In the genomic region with DNA sequence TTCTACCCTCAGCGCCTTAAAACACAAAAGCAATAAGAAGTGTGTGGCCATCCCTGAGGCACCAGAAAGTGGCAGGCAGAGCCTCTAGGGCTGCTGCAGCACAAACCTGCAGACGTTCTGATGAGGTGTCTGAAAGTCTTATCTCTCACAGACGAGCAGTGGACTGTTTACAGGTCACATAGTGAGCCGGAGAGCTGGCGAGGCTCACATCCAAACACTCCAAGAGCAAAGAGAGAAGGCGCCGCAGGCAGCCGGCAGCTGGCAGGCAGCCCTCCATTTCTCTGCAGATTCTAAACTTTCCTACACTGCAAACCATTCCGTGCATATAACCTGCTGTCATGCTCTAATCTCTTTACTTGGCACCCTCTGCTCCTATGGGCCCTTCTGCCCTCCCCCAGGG, we compare ENCODE assay signal across 13 mouse cellular contexts. TPM values are rescaled to one million over a fixed set of nuclear protein-coding genes. Genes with fewer than 3 reads are reported as not detected.
DNase-seq lines count a peak whose midpoint lies in the region; ATAC-seq lines count a peak whose summit lies in the region.
"Had no signal": no experiment of that assay in that cellular context is flagged by ENCODE, and none has a peak within 500 bp of the region (broad histone marks: within the 10 kb centered on the region; RNA-seq: fewer than 3 reads in every experiment).

No protein-coding gene starts in this region.

- no peaks in the 10 kb centered on the region for H3K9me3 ChIP-seq in embryonic facial prominence, embryonic 15.5 days (replicated peaks)
- no peaks in the 10 kb centered on the region for H3K9me3 ChIP-seq in heart, embryonic 16.5 days (replicated peaks; ENCODE audit: control insufficient read depth, low read length)
- H3K9me3 ChIP-seq: midbrain, embryonic 12.5 days had no signal

- H3K4me2 ChIP-seq in embryonic facial prominence, embryonic 15.5 days (replicated peaks): no peak overlapping the region
- 0 out of 2 replicates have a peak overlapping the region, but pooled peaks have one; percentile 20 for H3K4me2 ChIP-seq in heart, embryonic 16.5 days (ENCODE audit: low read depth, low read length)
- H3K4me2 ChIP-seq: midbrain, embryonic 12.5 days had no signal

- no peak for ATAC-seq in embryonic facial prominence, embryonic 15.5 days (ENCODE audit: insufficient number of reproducible peaks, low FRiP score, low TSS enrichment, low read depth)
- ATAC-seq in heart, embryonic 16.5 days (replicated peaks; ENCODE audit: extremely low read depth, insufficient read depth, low FRiP score): peak; percentile 61

- peaks cover 6% of the 10 kb centered on the region; the same call in 1 of the 2 replicates for H3K4me1 ChIP-seq in embryonic facial prominence, embryonic 15.5 days
- H3K4me1 ChIP-seq in heart, embryonic 16.5 days (ENCODE audit: control insufficient read depth, insufficient read depth, low read length): peaks cover 20% of the 10 kb centered on the region

- H3K27me3 ChIP-seq in embryonic facial prominence, embryonic 15.5 days: no peaks in the 10 kb centered on the region
- no peaks in the 10 kb centered on the region for H3K27me3 ChIP-seq in heart, embryonic 16.5 days (ENCODE audit: control insufficient read depth, insufficient read depth, low read length)
- H3K27me3 ChIP-seq: midbrain, embryonic 12.5 days had no signal

- 0 out of 2 replicates have a peak overlapping the region, but pooled peaks have one; percentile 44 for H3K27ac ChIP-seq in embryonic facial prominence, embryonic 15.5 days (replicated peaks)
- peak overlapping the region; percentile 38 for H3K27ac ChIP-seq in heart, embryonic 16.5 days (ENCODE audit: low read length)
- H3K27ac ChIP-seq: midbrain, embryonic 12.5 days had no signal

- 64% methylated on average over 9 of the region's 9 CpGs for WGBS in embryonic facial prominence, embryonic 15.5 days
- WGBS in heart, embryonic 16.5 days: 29% methylated on average over 9 of the region's 9 CpGs

- H3K9ac ChIP-seq in embryonic facial prominence, embryonic 15.5 days: no peak overlapping the region
- no peak overlapping the region for H3K9ac ChIP-seq in heart, embryonic 16.5 days (ENCODE audit: low read length)
- H3K9ac ChIP-seq: midbrain, embryonic 12.5 days had no signal

- no peak overlapping the region for H3K4me3 ChIP-seq in embryonic facial prominence, embryonic 15.5 days (replicated peaks)
- no peak overlapping the region for H3K4me3 ChIP-seq in heart, embryonic 16.5 days (ENCODE audit: low read length)
- H3K4me3 ChIP-seq: midbrain, embryonic 12.5 days had no signal

- DNase-seq in heart, adult 8-10 months (ENCODE audit: low spot score): peak; percentile 19
- DNase-seq in heart, postnatal 25 days (ENCODE audit: low spot score): no peak
- peak; percentile 32 for DNase-seq in lung, postnatal 14 days
- DNase-seq in spleen, adult 18-20 months: no peak
- DNase-seq in thymus, postnatal 10 days (ENCODE audit: low spot score in 2 of 2): no peak
- no peak for DNase-seq in cerebellum, adult 11-12 months
- DNase-seq: liver had no signal

- peaks cover 60% of the 10 kb centered on the region for H3K36me3 ChIP-seq in embryonic facial prominence, embryonic 15.5 days
- H3K36me3 ChIP-seq in heart, embryonic 16.5 days (ENCODE audit: control insufficient read depth, insufficient read depth): peaks cover 11% of the 10 kb centered on the region

- intact Hi-C loops in heart, postnatal 25 days (cut with DNase I): no loop called here

RNA-seq across cellular contexts. Expression of gene Mllt1, which starts 27.3 kb away (rescaled TPM):
- 10 to 100 TPM; 23.3 to 26.9 (median 26.4) TPM for total RNA-seq in heart, adult 8-10 months (2022)
- total RNA-seq in heart, postnatal 25 days (2021): 10 to 100 TPM; 21.6 to 21.8 TPM
- 53.9 and 56.9 TPM in 2 replicates for polyA plus RNA-seq in embryonic facial prominence, embryonic 15.5 days (2015; fragmentation: Nextera tagmentation; extraction: Ambion mirVana)
- 26.4 and 31.1 TPM in 2 replicates for polyA plus RNA-seq in heart, embryonic 16.5 days (2015; fragmentation: Nextera tagmentation; extraction: Ambion mirVana)

RNA-seq across cellular contexts. Expression of gene 1700061G19Rik, which starts 32.6 kb away (rescaled TPM):
- not detected for total RNA-seq in heart, adult 8-10 months (2022)
- total RNA-seq in heart, postnatal 25 days (2021): not detected
- 0.27 and 0.29 TPM in 2 replicates for polyA plus RNA-seq in embryonic facial prominence, embryonic 15.5 days (2015; fragmentation: Nextera tagmentation; extraction: Ambion mirVana)
- polyA plus RNA-seq in heart, embryonic 16.5 days (2015; fragmentation: Nextera tagmentation; extraction: Ambion mirVana): 0.30 and 0.61 TPM in 2 replicates
- total RNA-seq: gastrocnemius, postnatal 4 days had no signal

RNA-seq across cellular contexts. Expression of gene Acsbg2, which starts 33.6 kb away (rescaled TPM):
- total RNA-seq in heart, adult 8-10 months (2022): not detected
- total RNA-seq in heart, postnatal 25 days (2021): not detected
- polyA plus RNA-seq in embryonic facial prominence, embryonic 15.5 days (2015; fragmentation: Nextera tagmentation; extraction: Ambion mirVana): 0.16 TPM in 1 of 2 replicates, not detected in the other
- polyA plus RNA-seq in heart, embryonic 16.5 days (2015; fragmentation: Nextera tagmentation; extraction: Ambion mirVana): not detected in 2 replicates
- total RNA-seq: gastrocnemius, postnatal 4 days had no signal
- polyA plus RNA-seq: forebrain, embryonic 11.5 days; midbrain, embryonic 12.5 days; neural tube, embryonic 11.5 days had no signal

Comparison
In these comparisons a context has a peak if more than half of its experiments do, and no peak if none do; other contexts are left out.
1. DNase-seq: peak in heart, adult 8-10 months (single experiment) and lung, postnatal 14 days (single experiment); none in heart, postnatal 25 days (single experiment), spleen, adult 18-20 months (0 of 2), thymus, postnatal 10 days (0 of 2) and cerebellum, adult 11-12 months (single experiment).